Mouse (Mus musculus) spleen, postnatal 4 days (tissue): Measurements from ENCODE around the gene Mkrn1.
"Not testable (repeated sequence)": the region's sequence is repeated elsewhere in the genome, so short reads cannot be mapped to it uniquely, and the experiment has no call there.

ENCODE experiments used
- DNase-seq, 2 experiments: peaks; one replicate each; pipeline ENCODE4 v3.0.0; 2022; ENCODE audit warnings: low spot score in 2 of 2

The Mkrn1 gene

DNA sequence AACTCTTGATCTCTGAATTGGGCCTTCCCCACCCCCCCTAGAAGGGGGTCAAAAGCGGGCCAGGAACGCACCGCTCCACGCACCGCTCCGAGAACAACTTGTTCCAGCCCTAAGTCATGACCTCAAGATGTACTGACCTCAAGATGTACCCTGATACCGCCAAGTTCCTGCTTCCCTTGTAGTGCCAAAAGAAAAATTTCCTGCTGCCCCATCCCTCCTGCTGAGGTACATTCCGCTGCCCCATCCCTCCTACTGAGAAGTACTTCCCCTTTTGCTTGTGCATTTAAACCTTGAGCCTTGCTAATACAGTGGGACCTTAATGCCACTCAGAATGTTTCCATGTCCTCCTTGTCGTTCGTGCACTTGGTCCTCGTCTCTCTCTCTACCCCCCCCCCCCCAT is 10.5 kb upstream of the Mkrn1 start:
- no peak for DNase-seq

DNA sequence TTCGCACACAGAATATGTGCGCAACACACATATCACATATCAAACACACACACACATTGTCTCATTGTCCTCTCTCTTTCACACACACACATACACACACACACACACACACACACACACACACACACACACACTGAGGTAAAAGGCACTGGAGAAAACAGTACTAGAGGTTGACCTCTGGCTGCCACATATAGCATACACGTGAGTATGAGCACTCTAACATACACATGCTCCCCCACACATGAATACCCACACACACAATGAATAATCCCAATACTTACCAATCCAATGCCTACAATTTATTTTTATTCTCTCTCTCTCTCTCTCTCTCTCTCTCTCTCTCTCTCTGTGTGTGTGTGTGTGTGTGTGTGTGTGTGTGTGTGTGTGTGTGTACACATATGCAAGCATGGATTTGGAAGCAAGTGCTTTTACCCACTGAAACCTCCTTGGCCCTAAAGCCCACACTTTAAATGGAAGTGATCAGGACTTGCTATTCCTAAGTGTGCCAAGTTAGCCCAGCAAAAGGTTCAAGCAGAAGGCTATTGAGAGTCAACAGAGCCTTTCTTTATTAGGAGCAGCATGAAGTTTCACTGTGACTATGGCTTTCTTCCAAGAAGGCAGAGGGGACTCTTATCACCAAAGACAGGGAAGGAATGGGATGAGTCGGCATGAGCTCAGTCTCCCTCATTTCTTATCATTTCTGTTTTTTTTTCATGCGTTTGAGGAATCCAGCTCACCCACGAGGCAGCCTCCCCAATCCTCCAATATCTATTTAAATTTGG is 8.9 kb upstream of the Mkrn1 start:
- peak in 1 of 2 experiments; percentile 49 for DNase-seq

GRCm38 (mm10) chr6:39427276-39428003 is 7.2 kb upstream of the Mkrn1 start:
- DNase-seq: no peak

DNA sequence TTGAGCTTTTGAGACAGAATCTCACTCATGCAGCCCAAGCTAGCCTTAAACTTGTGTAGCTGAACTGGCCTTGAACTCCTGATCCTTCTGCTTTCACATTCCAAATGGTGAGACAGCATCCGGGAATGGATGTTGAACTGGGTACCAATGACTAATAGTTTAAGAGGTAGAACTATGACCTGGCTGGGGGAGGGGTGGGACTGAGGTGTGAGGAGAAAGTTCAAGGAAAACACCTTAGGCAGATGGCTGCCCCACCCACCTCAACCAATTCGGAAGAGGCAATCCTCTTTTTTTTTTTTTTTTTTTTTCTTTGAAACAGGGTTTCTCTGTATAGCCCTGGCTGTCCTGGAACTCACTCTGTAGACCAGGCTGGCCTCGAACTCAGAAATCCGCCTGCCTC is 6.5 kb upstream of the Mkrn1 start:
- DNase-seq: no peak

- peak in 1 of 2 experiments; percentile 37 for DNase-seq
Observed at GRCm38 (mm10) chr6:39425181-39425580, 4.9 kb upstream of the Mkrn1 start.

- peak in 1 of 2 experiments; percentile 48 for DNase-seq
Observed at GRCm38 (mm10) chr6:39423686-39424085, 3.4 kb upstream of the Mkrn1 start.

DNA sequence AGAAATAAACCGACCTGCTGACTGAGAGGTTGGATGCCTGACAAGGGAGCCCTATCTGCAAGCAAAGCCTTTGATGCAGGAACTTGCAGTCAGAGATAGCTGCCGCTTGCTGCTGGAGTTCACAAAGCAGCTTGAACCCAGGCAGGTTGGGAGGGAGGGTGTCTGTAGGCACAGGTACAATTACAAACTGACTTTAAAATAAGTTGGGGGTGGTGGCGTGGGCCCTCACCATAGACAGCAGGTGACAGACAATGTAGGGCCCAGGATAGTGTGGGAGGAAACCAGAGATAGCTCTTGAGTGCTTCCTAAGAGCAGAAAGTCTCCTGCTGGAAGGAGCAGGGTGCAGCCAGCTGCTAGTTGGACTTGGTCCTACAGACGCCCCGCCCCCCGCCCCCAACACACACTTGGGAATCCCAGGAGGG is 2.9 kb upstream of the Mkrn1 start:
- DNase-seq: peak in 1 of 2 experiments; percentile 30

GRCm38 (mm10) chr6:39420867-39421266 is 605 bp upstream of the Mkrn1 start:
- no peak for DNase-seq

GRCm38 (mm10) chr6:39419386-39419850 is 844 bp downstream of the Mkrn1 start:
- DNase-seq: no peak

GRCm38 (mm10) chr6:39416654-39417053 is 3.6 kb downstream of the Mkrn1 start:
- not testable (repeated sequence) for DNase-seq

DNA sequence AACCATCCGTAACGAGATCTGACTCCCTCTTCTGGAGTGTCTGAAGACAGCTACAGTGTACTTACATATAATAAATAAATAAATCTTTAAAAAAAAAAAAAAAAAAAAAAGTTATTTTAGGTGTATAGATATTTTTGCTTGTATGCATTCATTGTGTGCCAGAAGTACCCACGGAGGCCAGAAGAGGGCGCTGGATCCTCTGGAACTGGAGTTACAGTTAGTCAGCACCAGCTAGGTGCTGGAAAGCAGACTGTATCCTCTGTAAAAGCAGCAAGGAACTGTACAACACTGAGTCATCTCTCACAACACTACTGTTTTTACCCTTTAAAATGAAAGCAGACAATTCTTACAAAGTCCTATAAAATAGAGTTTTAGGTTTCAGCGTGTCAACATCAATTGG is 4.5 kb downstream of the Mkrn1 start:
- peak; percentile 86 to 95 for DNase-seq

GRCm38 (mm10) chr6:39414106-39414505 is 6.2 kb downstream of the Mkrn1 start:
- no peak for DNase-seq

- DNase-seq: no peak
Observed at GRCm38 (mm10) chr6:39406480-39406879, 13.8 kb downstream of the Mkrn1 start.

DNA sequence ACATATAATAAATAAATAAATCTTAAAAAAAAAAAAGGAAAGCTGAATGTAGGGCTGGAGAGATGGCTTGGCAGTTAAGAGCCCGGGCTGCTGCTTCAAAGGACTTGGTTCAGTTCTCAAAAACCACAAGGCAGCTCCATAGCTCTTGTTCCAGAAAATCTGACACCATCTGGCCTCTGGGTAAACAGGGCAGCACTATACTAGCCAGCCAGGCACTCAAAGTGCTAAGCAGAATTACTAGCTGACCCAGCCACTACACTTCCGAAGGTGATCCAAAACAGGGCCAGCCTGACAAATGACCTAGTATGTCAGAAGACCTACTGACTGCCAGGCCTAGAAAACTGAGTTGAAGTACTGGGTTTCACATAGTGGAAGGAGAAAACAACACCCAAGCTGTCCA is 17.1 kb downstream of the Mkrn1 start:
- DNase-seq: no peak

GRCm38 (mm10) chr6:39400343-39400742 is 19.9 kb downstream of the Mkrn1 start:
- DNase-seq: no peak

DNA sequence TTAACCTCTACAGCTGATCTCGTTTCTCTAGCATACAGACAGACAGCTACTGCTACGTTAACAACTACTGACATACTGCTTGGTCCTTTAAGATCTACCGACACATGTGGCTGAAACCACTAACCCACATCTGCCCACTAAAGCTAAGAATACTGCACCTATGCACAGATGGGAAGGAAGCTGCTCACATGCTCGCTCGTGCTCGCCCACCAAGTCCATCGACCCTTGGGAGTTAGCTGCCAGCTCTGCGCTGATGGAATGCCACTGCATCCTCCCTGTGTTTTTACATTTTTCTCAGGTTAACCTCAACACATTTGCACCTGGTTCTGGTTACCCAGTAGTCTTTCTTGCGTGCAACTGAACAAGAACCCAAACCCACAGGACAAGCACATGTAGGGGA is 21.9 kb downstream of the Mkrn1 start:
- DNase-seq: no peak

DNA sequence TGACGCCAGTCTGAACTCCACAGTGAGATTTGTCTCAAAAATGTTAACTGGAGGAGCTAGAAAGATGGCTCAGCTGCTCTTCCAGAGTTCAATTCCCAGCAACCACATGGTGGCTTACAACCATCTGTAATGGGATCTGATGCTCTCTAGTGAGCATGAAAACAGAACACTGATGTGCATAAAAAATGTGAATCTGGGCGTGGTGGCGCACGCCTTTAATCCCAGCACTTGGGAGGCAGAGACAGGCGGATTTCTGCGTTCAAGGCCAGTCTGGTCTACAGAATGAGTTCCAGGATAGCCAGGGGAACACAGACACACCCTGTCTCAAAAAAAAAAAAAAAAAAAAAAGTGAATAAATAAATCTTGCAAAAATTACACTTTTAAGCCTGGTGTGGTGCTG is 23.2 kb downstream of the Mkrn1 start:
- DNase-seq: no peak

- DNase-seq: no peak
Observed at GRCm38 (mm10) chr6:39395916-39396315, 24.3 kb downstream of the Mkrn1 start.

GRCm38 (mm10) chr6:39395471-39395870 is 24.8 kb downstream of the Mkrn1 start:
- no peak for DNase-seq

DNA sequence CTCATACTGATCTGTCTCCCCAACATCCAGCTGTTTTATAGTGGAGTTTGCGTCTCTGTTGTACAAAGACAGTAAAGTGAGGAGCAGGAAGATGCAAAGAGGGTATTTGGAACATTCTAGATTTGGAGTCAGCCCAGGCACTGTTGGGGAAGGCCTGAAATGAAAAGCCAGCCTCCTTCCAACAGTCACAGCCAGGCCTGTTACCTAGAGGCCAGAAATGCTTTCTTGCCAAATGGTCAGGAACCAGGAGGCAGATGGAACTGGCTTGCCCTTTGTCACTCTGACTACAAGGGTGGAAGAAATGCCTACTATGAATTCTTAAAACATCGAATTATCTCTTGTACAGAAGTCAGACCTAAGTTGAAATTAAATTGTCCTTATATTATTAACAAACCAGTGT is 30.3 kb downstream of the Mkrn1 start:
- no peak for DNase-seq

- peak in 1 of 2 experiments; percentile 22 for DNase-seq
Observed at GRCm38 (mm10) chr6:39381125-39381880, 39.0 kb downstream of the Mkrn1 start, which contains the start of gene Rab19. Gene Rab19, plus strand, starts transcription at chr6:39381175.

DNA sequence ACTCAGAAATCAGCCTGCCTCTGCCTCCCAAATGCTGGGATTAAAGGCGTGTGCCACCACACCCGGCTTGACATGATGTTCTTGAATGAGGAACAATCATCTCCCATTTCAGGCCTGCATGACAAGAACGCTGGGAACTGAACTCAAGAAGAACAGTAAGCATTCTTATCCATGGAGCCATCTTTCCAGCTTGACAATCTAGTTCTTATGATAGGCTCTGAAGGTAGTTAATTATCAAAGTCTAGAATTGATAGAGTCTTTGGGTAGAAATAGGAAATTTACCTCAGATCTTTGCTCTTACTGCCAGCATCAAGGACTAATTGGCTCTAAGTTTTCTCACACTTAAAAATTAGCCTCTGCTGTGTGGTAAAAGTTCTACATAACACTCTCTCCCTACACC is 40.0 kb downstream of the Mkrn1 start:
- no peak for DNase-seq
